Mouse (Mus musculus) stomach, postnatal 0 days (tissue): ENCODE measurements around the gene Kdm5a. TPM values are rescaled to one million over a fixed set of nuclear protein-coding genes. Genes with fewer than 3 reads are reported as not detected.

ENCODE experiments used
- ATAC-seq: fragments of 200-750 bp; cut with Nextera tagmentation; 2 replicates; pipeline ENCODE4 v1.8.0; 2017; ENCODE audit not compliant: low FRiP score, low TSS enrichment
- DNase-seq: peaks from one replicate; pipeline ENCODE4 v3.0.0-alpha.2; 2016; ENCODE audit warnings: low spot score
- H3K27ac ChIP-seq: fragments of 300-500 bp; sonication (generic); replicated peaks from 2 replicates; pipeline ENCODE4 v1.5.1; 2014; ENCODE audit warnings: mild to moderate bottlenecking, control low read depth
- H3K27me3 ChIP-seq: fragments of 300-500 bp; sonication (generic); 2 replicates; pipeline ENCODE4 v1.6.1; 2014; ENCODE audit warnings: low read length; ENCODE audit not compliant: control insufficient read depth, insufficient read depth
- H3K36me3 ChIP-seq: fragments of 300-500 bp; sonication (generic); 2 replicates; pipeline ENCODE4 v1.6.1; 2014; ENCODE audit warnings: low read length, mixed read lengths; ENCODE audit not compliant: control insufficient read depth, insufficient read depth
- H3K4me1 ChIP-seq: fragments of 300-500 bp; sonication (generic); replicated peaks from 2 replicates; pipeline ENCODE4 v1.6.1; 2014; ENCODE audit warnings: antibody characterized with exemption; ENCODE audit not compliant: control insufficient read depth, insufficient read depth
- H3K4me2 ChIP-seq: fragments of 300-500 bp; sonication (generic); replicated peaks from 2 replicates; pipeline ENCODE4 v1.6.1; 2014; ENCODE audit warnings: low read depth, mild to moderate bottlenecking, control low read depth, moderate library complexity
- H3K4me3 ChIP-seq: fragments of 300-500 bp; sonication (generic); 2 replicates; pipeline ENCODE4 v1.5.1; 2014; ENCODE audit warnings: low read depth, low read length, control low read depth
- H3K9ac ChIP-seq: fragments of 300-500 bp; sonication (generic); 2 replicates; pipeline ENCODE4 v1.6.1; 2014; ENCODE audit warnings: mild to moderate bottlenecking, low read length, control low read depth, mixed read lengths
- H3K9me3 ChIP-seq: fragments of 300-500 bp; sonication (generic); 2 replicates; pipeline ENCODE4 v1.6.1; 2016; ENCODE audit warnings: low read length; ENCODE audit not compliant: control insufficient read depth
- CTCF ChIP-seq: IDR thresholded peaks from 2 replicates; pipeline ENCODE4 v1.5.1; 2016; ENCODE audit warnings: antibody characterized with exemption, low read depth, mild to moderate bottlenecking, moderate library complexity
- EP300 ChIP-seq: optimal IDR thresholded peaks from 2 replicates; pipeline ENCODE3; 2016; ENCODE audit warnings: antibody characterized with exemption
- WGBS: fragments of 180-500 bp; shearing (Covaris S2); extraction: QIAGEN DNeasy Blood & Tissue Kit; methylation state at CpG from one replicate; pipeline ENCODE4 v1.1.7; 2014; 5-methylcytosine and 5-hydroxymethylcytosine counted together
- polyA plus RNA-seq: library from polyadenylated mRNA; unstranded; fragments of >200 nt; fragmentation: Nextera tagmentation; extraction: Ambion mirVana; gene quantifications from 2 replicates; pipeline ENCODE4 v1.2.1, GENCODE M21; 2015

The Kdm5a gene
- polyA plus RNA-seq, 1 experiment from 2014 or later = 23.1 TPM

- WGBS = 78% methylated on average over 5 of the region's 5 CpGs
- no peak overlapping the region for H3K4me3 ChIP-seq
- no peak overlapping the region for H3K4me2 ChIP-seq
- no peak overlapping the region for H3K9ac ChIP-seq
- no peak for DNase-seq
- H3K27ac ChIP-seq = no peak overlapping the region
- H3K4me1 ChIP-seq = no peaks in the 10 kb centered on the region
- TF ChIP-seq CTCF (no peak), EP300 (no peak)
- H3K27me3 ChIP-seq = no peaks in the 10 kb centered on the region
- no peak for ATAC-seq
- H3K9me3 ChIP-seq = no peaks in the 10 kb centered on the region
- H3K36me3 ChIP-seq = no peaks in the 10 kb centered on the region
Observed at GRCm38 (mm10) chr6:120457751-120458150, 93.8 kb downstream of the Kdm5a start.

- H3K4me1 ChIP-seq = no peaks in the 10 kb centered on the region
- no peak overlapping the region for H3K4me3 ChIP-seq
- H3K4me2 ChIP-seq = no peak overlapping the region
- no peak overlapping the region for H3K9ac ChIP-seq
- H3K27me3 ChIP-seq = peaks cover 2% of the 10 kb centered on the region; the same call in 1 of the 2 replicates
- ATAC-seq (no peak), DNase-seq (no peak)
- no peak overlapping the region for H3K27ac ChIP-seq
- H3K36me3 ChIP-seq = no peaks in the 10 kb centered on the region
- WGBS = 69% methylated on average over 15 of the region's 15 CpGs
- no peaks in the 10 kb centered on the region for H3K9me3 ChIP-seq
- no peak for TF ChIP-seq EP300
- no peak for TF ChIP-seq CTCF
Observed at GRCm38 (mm10) chr6:120461217-120461616, 97.3 kb downstream of the Kdm5a start.

GRCm38 (mm10) chr6:120462251-120462650 is 98.3 kb downstream of the Kdm5a start:
- Histone ChIP-seq H3K36me3 (no peaks in the 10 kb centered on the region), H3K4me3 (no peak overlapping the region), H3K27me3 (peaks cover 2% of the 10 kb centered on the region; the same call in 1 of the 2 replicates), H3K4me2 (no peak overlapping the region), H3K9ac (no peak overlapping the region), H3K4me1 (no peaks in the 10 kb centered on the region), H3K9me3 (no peaks in the 10 kb centered on the region), H3K27ac (no peak overlapping the region)
- DNase-seq = no peak
- ATAC-seq = no peak
- no peak for TF ChIP-seq CTCF
- TF ChIP-seq EP300 = no peak
- 45% methylated on average over 6 of the region's 6 CpGs for WGBS

GRCm38 (mm10) chr6:120463086-120463871 is 99.4 kb downstream of the Kdm5a start, which contains the start of gene Il17ra:
Il17ra (plus strand) TSS chr6:120463247.
- Histone ChIP-seq H3K27ac (peak within 1 kb of the TSS; percentile 53; the same call in 1 of the 2 replicates), H3K4me2 (peak within 1 kb of the TSS; percentile 86), H3K9me3 (no peaks in the 10 kb centered on the region), H3K36me3 (no peaks in the 10 kb centered on the region), H3K4me1 (no peaks in the 10 kb centered on the region), H3K4me3 (peak within 1 kb of the TSS; percentile 62), H3K9ac (peak within 1 kb of the TSS; percentile 74), H3K27me3 (peaks cover 2% of the 10 kb centered on the region; the same call in 1 of the 2 replicates)
- WGBS = under 1% methylated on average over 89 of the region's 90 CpGs
- ATAC-seq (peak; percentile 97), DNase-seq (peak; percentile 93)
- TF ChIP-seq CTCF = no peak; the same call in 1 of the 2 replicates

- Histone ChIP-seq H3K27me3 (peaks cover 2% of the 10 kb centered on the region; the same call in 1 of the 2 replicates), H3K36me3 (no peaks in the 10 kb centered on the region), H3K4me3 (peak overlapping the region; percentile 62), H3K9me3 (no peaks in the 10 kb centered on the region), H3K27ac (no peak overlapping the region), H3K4me1 (no peaks in the 10 kb centered on the region), H3K9ac (peak overlapping the region; percentile 74), H3K4me2 (peak overlapping the region; percentile 86)
- peak; percentile 28 for TF ChIP-seq CTCF
- TF ChIP-seq EP300 = no peak
- DNase-seq = no peak
- WGBS = 6% methylated on average over 11 of the region's 11 CpGs
- 0 out of 2 replicates have a peak, but pooled peaks have one; percentile 5 for ATAC-seq
Observed at GRCm38 (mm10) chr6:120463884-120464283, 100.0 kb downstream of the Kdm5a start.

- peak overlapping the region; percentile 62 for H3K4me3 ChIP-seq
- H3K9ac ChIP-seq = peak overlapping the region; percentile 14; the same call in 1 of the 2 replicates
- H3K4me1 ChIP-seq = no peaks in the 10 kb centered on the region
- H3K27me3 ChIP-seq = peaks cover 2% of the 10 kb centered on the region; the same call in 1 of the 2 replicates
- no peak overlapping the region for H3K27ac ChIP-seq
- WGBS = 49% methylated on average over 9 of the region's 9 CpGs
- H3K9me3 ChIP-seq = no peaks in the 10 kb centered on the region
- ATAC-seq (no peak), DNase-seq (no peak)
- H3K36me3 ChIP-seq = no peaks in the 10 kb centered on the region
- TF ChIP-seq CTCF = no peak
- TF ChIP-seq EP300 = no peak
- H3K4me2 ChIP-seq = peak overlapping the region; percentile 86
Observed at GRCm38 (mm10) chr6:120464406-120464939, 100.5 kb downstream of the Kdm5a start.
